Mouse (Mus musculus) myocyte (in vitro differentiated cells): ENCODE results near the gene Gm49320.

Experiments used
- POLR2A ChIP-seq: IDR thresholded peaks from one replicate; pipeline ENCODE4 v1.6.1; 2011; ENCODE audit warnings: low read depth, mild to moderate bottlenecking, control low read depth, moderate library complexity; ENCODE audit not compliant: insufficient read length
- SRF ChIP-seq: IDR thresholded peaks from one replicate; pipeline ENCODE4 v1.6.1; 2011; ENCODE audit warnings: low read depth; ENCODE audit not compliant: control insufficient read depth, insufficient read length
- TCF12 ChIP-seq: IDR thresholded peaks from one replicate; pipeline ENCODE4 v1.6.1; 2011; ENCODE audit warnings: mild to moderate bottlenecking, control low read depth; ENCODE audit not compliant: poor library complexity, insufficient read depth, severe bottlenecking
- TCF3 ChIP-seq: IDR thresholded peaks from one replicate; pipeline ENCODE4 v1.6.1; 2011; ENCODE audit warnings: low read depth, control low read depth; ENCODE audit not compliant: insufficient read length

DNA sequence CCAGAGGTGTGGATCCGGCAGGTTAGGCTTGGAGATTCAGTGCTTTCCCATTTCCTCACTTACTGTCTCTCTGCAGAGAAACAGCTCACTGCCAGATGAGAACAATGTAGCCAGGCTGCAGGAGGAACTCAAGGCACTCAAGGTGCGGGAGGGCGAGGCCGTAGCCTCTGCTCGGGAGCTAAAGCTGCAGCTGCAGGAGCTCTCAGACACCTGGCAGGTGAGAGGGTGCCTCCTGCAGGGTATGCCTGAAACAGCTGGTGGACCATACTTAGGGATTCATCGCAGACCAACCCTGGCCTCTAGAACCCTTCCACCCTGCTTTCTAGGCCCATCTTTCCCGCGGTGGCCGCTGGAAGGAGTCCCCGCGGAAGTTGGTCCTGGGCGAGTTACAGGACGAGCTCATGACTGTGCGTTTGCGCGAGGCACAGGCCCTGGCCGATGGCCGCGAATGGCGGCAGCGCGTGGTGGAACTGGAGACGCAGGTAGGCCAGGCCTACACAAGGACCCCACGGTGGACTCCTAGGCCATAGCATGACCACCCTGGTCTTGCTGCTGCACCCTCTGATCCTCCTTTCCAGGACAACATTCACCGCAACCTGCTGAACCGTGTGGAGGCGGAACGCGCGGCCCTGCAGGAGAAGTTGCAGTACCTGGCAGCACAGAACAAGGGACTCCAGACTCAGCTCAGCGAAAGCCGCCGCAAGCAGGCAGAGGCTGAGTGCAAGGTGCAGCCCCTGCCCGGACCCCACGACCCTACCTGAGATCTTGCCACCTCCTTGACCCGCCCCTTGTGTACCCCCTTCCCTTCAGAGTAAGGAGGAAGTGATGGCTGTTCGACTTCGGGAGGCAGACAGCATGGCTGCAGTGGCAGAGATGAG lies 33.2 kb upstream of the Gm49320 start:
- no peak for TF ChIP-seq TCF12
- TF ChIP-seq POLR2A, result no peak
- no peak for TF ChIP-seq TCF3
- no peak for TF ChIP-seq SRF
